Mouse (Mus musculus) heart, postnatal 0 days (tissue): Measurements from ENCODE around the gene Cacng8.

Experiments
- CTCF ChIP-seq: IDR thresholded peaks from 2 replicates; pipeline ENCODE4 v1.5.1; 2016; ENCODE audit warnings: antibody characterized with exemption, control low read depth, low read depth
- EP300 ChIP-seq: IDR thresholded peaks from 2 replicates; pipeline ENCODE4 v1.6.1; 2016; ENCODE audit warnings: antibody characterized with exemption, low read depth

DNA sequence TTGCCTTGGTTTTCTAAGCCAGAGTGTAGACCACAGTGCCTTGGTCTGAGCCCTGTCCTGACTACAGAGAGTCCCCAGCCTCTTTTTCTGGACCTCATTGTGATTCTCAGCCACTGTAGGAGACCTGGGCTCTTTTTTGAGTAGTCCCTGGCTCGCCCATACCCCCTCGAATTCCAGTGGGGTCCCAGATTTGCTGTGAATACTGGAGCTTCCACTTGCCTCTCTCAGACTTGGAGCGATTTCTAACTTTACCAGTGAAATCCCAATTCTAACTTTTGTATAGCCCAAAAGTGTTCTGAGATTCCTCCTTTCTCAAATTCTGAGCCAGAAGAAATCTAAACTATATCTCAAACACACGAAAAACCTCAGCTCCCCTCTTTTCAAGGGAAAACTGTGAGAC, 33.4 kb downstream of the Cacng8 start, which contains the start of gene Cacng6:
- TF ChIP-seq CTCF (no peak), EP300 (no peak)
